Mouse (Mus musculus): ENCODE measurements around the gene Slc25a48. TPM values are rescaled to one million over a fixed set of nuclear protein-coding genes. Genes with fewer than 3 reads are reported as not detected.

Gene Slc25a48
- not detected for polyA plus RNA-seq (2014; fragmentation: Illumina TruSeq; extraction: RNeasy Lipid Tissue Mini Kit (QIAGEN cat#74804); ENCODE audit: low read depth, low replicate concordance)

GRCm38 (mm10) chr13:56438211-56439075 lies at the start of gene Slc25a48:
Slc25a48 (plus strand) TSS chr13:56438355.

GRCm38 (mm10) chr13:56426365-56426764 lies 11.8 kb upstream of the Slc25a48 start, which contains the start of gene Gm3045:
Gm3045 (plus strand) TSS chr13:56426594.

GRCm38 (mm10) chr13:56482146-56482545 lies 44.0 kb downstream of the Slc25a48 start, which contains the start of gene Il9:
Il9 (minus strand) TSS chr13:56482246.

GRCm38 (mm10) chr13:56522081-56522820 lies 84.1 kb downstream of the Slc25a48 start, which contains the start of gene Fbxl21:
Fbxl21 (plus strand) TSS chr13:56522472.

Other genes starting within 250 kb of the Slc25a48 start
- gene Neurog1, start 186.2 kb upstream of the Slc25a48 start, polyA plus RNA-seq (2014; fragmentation: Illumina TruSeq; extraction: RNeasy Lipid Tissue Mini Kit (QIAGEN cat#74804); ENCODE audit: low read depth, low replicate concordance): not detected
- gene Cxcl14, start 141.8 kb upstream of the Slc25a48 start, polyA plus RNA-seq (2014; fragmentation: Illumina TruSeq; extraction: RNeasy Lipid Tissue Mini Kit (QIAGEN cat#74804); ENCODE audit: low read depth, low replicate concordance): 10.7 TPM
- gene Gm3045, start 11.8 kb upstream of the Slc25a48 start, polyA plus RNA-seq (2014; fragmentation: Illumina TruSeq; extraction: RNeasy Lipid Tissue Mini Kit (QIAGEN cat#74804); ENCODE audit: low read depth, low replicate concordance): not detected
- gene Il9, start 43.9 kb downstream of the Slc25a48 start, polyA plus RNA-seq (2014; fragmentation: Illumina TruSeq; extraction: RNeasy Lipid Tissue Mini Kit (QIAGEN cat#74804); ENCODE audit: low read depth, low replicate concordance): not detected
- gene Fbxl21, start 84.1 kb downstream of the Slc25a48 start, polyA plus RNA-seq (2014; fragmentation: Illumina TruSeq; extraction: RNeasy Lipid Tissue Mini Kit (QIAGEN cat#74804); ENCODE audit: low read depth, low replicate concordance): 0.52 TPM
- not detected for gene Lect2, start 110.1 kb downstream of the Slc25a48 start, polyA plus RNA-seq (2014; fragmentation: Illumina TruSeq; extraction: RNeasy Lipid Tissue Mini Kit (QIAGEN cat#74804); ENCODE audit: low read depth, low replicate concordance)
- 18.4 TPM for gene Tgfbi, start 171.2 kb downstream of the Slc25a48 start, polyA plus RNA-seq (2014; fragmentation: Illumina TruSeq; extraction: RNeasy Lipid Tissue Mini Kit (QIAGEN cat#74804); ENCODE audit: low read depth, low replicate concordance)